Mouse (Mus musculus): ENCODE measurements around the gene Gm20388.
A peak's percentile ranks its signal among the peaks of the same experiment; 100 is the strongest.

The Gm20388 gene

GRCm38 (mm10) chr8:120549321-120549921 lies 638.8 kb downstream of the Gm20388 start:
- peak; percentile 86 for DNase-seq (ENCODE audit: low spot score)

GRCm38 (mm10) chr8:120549922-120550321 lies 639.3 kb downstream of the Gm20388 start:
- peak; percentile 77 for DNase-seq (ENCODE audit: low spot score)

- no peak for DNase-seq (ENCODE audit: low spot score)
Measured at GRCm38 (mm10) chr8:120550430-120550829, 639.8 kb downstream of the Gm20388 start.

GRCm38 (mm10) chr8:120550937-120551676 lies 640.5 kb downstream of the Gm20388 start:
- no peak for DNase-seq (ENCODE audit: low spot score)

- DNase-seq (ENCODE audit: low spot score): no peak
Measured at GRCm38 (mm10) chr8:120551677-120551980, 641.0 kb downstream of the Gm20388 start.

GRCm38 (mm10) chr8:120552509-120552908 lies 641.9 kb downstream of the Gm20388 start:
- no peak for DNase-seq (ENCODE audit: low spot score)

GRCm38 (mm10) chr8:120553441-120554123 lies 642.9 kb downstream of the Gm20388 start:
- DNase-seq (ENCODE audit: low spot score): no peak

- DNase-seq (ENCODE audit: low spot score): no peak
Measured at GRCm38 (mm10) chr8:120554466-120555039, 643.9 kb downstream of the Gm20388 start.

- DNase-seq (ENCODE audit: low spot score): no peak
Measured at GRCm38 (mm10) chr8:120556198-120556892, 645.7 kb downstream of the Gm20388 start.

GRCm38 (mm10) chr8:120557170-120557965 lies 646.7 kb downstream of the Gm20388 start:
- peak; percentile 54 for DNase-seq (ENCODE audit: low spot score)

GRCm38 (mm10) chr8:120558162-120558561 lies 647.5 kb downstream of the Gm20388 start:
- no peak for DNase-seq (ENCODE audit: low spot score)

- peak; percentile 64 for DNase-seq (ENCODE audit: low spot score)
Measured at GRCm38 (mm10) chr8:120559654-120560053, 649.0 kb downstream of the Gm20388 start.

- no peak for DNase-seq (ENCODE audit: low spot score)
Measured at GRCm38 (mm10) chr8:120560535-120560934, 649.9 kb downstream of the Gm20388 start.

- peak; percentile 59 for DNase-seq (ENCODE audit: low spot score)
Measured at GRCm38 (mm10) chr8:120561539-120562435, 651.1 kb downstream of the Gm20388 start.

- DNase-seq (ENCODE audit: low spot score): no peak
Measured at GRCm38 (mm10) chr8:120562680-120563347, 652.2 kb downstream of the Gm20388 start.

GRCm38 (mm10) chr8:120563348-120563724 lies 652.7 kb downstream of the Gm20388 start:
- DNase-seq (ENCODE audit: low spot score): peak; percentile 66

- no peak for DNase-seq (ENCODE audit: low spot score)
Measured at GRCm38 (mm10) chr8:120563851-120564837, 653.5 kb downstream of the Gm20388 start.

GRCm38 (mm10) chr8:120565151-120565711 lies 654.6 kb downstream of the Gm20388 start:
- DNase-seq (ENCODE audit: low spot score): peak; percentile 75
